Mouse (Mus musculus): ENCODE results near the gene Odf3l1.
"Not testable (repeated sequence)": the region's sequence is repeated elsewhere in the genome, so short reads cannot be mapped to it uniquely, and the experiment has no call there.

Odf3l1 gene

DNA sequence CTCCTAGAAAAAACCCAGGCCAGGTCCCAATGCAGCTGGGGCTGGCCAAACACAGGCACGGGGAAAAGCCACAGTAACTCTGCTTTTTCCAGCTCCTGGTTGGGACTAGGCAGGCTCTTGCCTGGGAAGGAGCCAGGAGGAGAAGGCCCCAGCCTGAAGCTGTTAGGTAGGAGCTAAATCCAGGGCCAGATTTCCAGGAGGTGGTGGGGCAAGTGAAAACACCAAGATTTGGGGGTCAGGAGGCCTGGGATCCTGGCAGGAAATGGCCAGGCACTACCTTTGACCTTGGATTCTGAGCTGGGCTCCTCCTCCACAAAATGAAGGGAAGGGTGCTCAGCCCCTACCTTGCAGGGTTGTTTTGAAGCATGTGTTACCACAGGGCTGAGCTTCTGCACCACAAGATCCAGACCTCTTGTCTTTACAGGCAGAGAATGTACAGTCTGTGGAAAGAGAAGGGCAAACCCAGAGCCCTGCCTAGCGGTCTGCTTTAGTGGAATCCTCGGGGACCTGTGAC lies at the start of gene Odf3l1:
TSS of gene Odf3l1 (minus strand) at position 464 of the 514 bp plus-strand sequence.
- no peak for DNase-seq (ENCODE audit: low spot score)

DNA sequence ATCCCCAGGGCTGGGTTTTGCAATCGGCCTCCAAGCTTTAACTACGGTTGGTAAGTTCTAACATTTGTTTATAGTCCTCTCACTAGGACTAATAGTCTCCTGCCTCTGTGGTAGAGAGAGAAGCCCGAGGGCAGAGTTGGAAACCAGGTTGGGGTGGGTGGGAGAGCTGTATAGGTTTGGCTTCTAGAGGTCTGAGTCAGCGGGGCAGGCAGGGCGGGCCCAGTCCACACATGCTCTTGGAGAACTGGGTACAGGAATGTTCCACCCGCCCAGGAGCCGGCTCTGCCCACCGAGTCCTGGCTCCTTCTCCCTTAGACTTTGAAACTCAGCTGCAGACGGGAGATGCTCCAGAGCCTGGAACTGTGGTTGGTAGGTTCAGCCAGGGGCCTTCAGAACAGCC lies 49.5 kb upstream of the Odf3l1 start:
- no peak for DNase-seq (ENCODE audit: low spot score)

DNA sequence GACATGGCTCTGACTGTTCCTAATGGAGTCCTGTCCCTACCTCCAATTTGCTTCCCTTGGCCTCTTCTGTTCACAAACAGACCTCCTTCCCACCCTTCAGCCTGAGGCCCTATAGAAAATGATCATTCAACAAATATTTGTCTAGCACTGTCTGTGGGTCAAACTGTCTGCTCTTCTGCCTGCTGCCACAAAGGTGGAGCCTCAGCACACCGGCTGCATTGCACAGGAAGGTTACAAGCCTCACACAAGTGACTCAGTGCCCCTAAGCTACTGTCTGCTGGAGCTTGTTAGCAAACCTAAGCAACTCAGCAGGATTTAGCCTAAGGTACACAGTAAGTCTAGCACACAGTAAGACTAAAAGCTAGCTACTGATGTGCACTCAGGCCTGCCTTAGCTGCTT lies 46.5 kb upstream of the Odf3l1 start:
- DNase-seq (ENCODE audit: low spot score) = no peak

GRCm38 (mm10) chr9:56909991-56910390 lies 45.5 kb upstream of the Odf3l1 start:
- not testable (repeated sequence) for DNase-seq (ENCODE audit: low spot score)

GRCm38 (mm10) chr9:56907549-56907948 lies 43.1 kb upstream of the Odf3l1 start:
- no peak for DNase-seq (ENCODE audit: low spot score)

DNA sequence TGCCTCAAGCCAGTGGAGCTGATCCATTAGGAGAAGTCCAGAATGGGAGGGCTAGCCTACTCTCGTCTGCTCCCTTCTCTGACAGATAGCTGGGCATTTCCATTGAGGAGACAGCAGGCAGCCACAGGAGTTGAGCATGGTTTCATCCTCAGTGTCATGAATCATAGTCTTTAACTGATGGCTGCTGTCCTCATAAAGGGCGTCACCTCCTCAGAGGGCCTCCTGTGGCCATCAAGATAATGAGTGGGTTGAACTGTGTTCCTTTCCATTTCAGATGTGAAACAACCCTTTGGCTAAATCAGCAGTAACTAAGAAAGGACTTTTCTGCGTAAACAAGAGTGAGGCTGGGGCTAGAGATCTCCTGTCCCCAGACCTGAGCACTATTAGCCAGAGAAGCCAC lies 39.2 kb upstream of the Odf3l1 start:
- no peak for DNase-seq (ENCODE audit: low spot score)

DNA sequence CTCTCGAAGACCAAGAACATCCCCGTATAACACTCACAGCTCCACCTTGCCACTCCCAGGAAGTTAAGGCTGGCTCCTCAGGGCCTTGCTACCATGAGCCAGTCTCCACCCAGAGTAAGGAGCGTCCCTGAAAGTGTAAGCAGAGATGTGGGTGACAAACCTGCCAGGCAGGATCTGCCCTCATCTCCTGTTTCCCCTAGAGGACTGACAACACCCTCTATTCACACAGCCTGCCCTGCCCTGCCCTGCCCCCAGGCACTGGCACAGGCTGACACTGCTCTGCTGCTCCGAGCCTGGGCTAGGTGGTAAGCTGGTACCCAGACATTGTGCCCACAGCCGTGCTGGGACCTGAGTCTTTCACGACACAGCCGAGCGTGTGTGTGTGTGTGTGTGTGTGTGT lies 36.7 kb upstream of the Odf3l1 start:
- no peak for DNase-seq (ENCODE audit: low spot score)

- DNase-seq (ENCODE audit: low spot score) = no peak
Observed at GRCm38 (mm10) chr9:56900571-56900970, 36.1 kb upstream of the Odf3l1 start.

DNA sequence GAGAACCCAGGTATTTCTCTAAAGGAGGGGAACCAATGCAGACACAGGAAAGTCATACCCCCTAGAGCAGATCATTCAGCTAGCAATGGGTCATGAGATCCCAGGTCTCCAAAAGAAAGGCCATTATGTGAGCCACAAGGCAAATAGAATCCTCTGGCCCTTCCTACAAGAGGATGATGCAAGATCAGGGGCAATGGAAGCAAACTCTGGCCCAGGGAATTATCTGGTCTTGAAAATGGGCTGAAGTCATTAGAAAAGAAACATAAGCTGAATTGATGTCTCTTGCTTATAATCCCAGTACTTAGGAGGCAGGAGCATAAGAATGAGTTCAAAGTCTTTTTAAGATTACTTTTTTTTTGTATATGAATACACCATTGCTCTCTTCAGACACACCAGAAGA lies 35.6 kb upstream of the Odf3l1 start:
- no peak for DNase-seq (ENCODE audit: low spot score)

DNA sequence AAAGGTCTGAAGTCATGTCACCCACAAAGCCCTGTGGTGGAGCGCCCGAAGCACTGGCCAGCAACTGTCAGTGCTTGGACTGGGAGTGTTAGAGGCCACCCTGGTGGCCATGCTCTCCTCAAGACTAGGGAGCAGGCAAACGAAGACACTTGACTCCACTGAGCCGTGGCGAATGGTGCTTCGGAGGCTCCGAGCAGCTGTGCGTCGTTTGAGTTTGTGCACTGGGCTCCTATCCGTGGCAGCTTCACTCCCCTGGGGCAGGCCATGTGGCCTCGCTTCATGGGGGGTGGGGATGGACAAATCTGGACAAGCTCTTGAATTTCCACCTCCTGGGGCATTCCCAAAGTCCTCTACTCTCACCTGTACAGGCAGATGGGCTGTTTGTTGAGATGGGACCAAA lies 34.9 kb upstream of the Odf3l1 start:
- no peak for DNase-seq (ENCODE audit: low spot score)

DNA sequence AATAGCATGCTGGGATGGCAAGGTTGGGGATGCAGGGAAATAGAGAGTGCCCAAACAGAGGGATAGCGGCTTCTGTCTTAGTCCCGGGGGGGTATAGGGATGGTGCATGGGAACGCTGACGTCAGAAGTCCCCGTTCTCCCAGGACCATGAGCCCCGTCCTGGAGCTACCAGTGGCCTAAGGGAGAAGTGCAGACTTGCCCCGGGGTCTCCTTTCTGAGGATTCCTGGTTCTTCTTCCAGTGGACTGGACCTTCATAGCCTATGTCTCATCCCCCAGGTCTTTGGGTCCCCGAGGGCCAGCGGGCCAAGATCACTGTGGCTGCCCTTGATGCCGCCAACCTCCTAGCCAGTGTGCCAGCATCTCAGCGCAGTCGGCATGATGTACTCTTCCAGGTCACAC lies 32.3 kb upstream of the Odf3l1 start:
- no peak for DNase-seq (ENCODE audit: low spot score)

DNA sequence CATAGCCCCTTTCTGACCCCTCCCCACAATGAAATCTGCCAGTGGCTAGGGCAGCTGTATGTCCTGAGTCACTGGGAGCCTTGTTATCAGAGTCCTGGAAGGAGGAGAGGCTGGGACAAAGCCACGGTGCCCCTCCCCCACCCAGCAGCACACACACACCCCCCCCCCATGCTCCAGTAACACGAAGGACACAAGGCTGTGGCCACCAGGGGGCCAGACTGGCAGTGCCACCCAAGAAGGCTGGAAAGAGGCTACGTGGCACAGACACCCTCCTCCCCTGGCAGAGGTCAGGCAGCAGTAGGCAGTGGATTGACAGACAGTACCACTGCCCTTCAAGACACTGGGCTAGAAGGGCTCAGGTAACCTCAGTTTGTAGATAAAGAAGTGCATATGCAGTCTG lies 29.5 kb upstream of the Odf3l1 start:
- DNase-seq (ENCODE audit: low spot score) = peak; percentile 76

DNA sequence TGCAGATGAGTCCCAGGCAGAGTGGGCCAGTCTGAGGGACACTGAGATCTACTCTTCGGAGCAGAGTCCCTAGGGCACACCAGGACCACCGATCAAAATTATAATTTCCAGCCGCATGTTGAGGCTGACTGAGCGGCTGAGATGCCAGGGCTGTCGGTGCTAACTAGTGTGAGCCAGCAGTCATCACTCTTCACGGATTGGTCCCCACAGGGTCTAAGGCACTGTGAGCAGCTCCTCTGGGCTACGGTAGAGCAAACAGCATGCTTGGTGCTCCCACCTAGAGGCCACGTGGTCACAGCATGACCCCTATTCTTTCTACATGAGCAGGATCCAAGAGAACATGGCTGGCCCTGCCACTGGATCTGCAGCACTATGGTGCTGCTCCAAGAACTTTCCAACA lies 28.8 kb upstream of the Odf3l1 start:
- peak; percentile 5 for DNase-seq (ENCODE audit: low spot score)

DNA sequence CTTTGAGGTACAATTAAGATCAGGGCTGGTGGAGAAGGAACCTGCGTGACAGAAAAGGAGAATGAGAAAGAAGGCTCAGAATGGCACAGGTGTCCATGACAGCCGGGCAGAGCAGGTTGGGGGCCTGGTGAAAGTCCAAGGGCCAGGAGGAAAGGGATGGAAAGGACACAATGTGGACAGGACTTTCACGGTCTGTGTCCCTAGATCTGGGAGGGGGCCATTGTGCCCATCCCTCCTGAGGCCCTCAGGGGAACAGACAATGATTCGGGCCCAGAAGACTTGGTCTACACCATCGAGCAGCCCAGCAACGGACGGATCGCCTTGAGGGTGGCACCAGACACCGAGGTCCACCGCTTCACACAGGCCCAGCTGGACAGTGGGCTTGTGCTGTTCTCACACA lies 27.6 kb upstream of the Odf3l1 start:
- no peak for DNase-seq (ENCODE audit: low spot score)

DNA sequence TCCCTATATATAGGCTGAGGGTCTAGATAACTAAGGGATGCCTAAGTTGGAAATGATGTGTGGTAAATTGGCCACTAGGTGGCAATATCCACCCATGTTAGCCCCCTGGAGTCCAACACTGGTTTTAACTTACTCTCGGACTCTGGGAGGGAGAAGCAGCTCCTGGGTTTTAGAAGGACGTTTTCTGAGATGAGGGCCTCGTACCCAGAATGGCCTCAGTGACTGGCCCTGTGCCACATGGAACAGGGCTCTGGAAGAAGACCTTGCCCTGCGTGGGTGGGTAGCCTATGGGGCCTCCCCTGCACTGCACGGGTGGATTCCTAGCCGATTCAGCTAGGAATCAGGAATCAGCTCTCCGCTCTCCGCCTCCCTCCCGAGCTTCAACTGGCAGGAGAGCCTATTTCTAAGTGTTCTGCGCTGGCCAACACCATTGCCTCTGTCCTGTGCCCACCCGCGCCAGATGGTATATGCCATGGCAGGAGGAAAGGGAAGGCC lies 27.1 kb upstream of the Odf3l1 start:
- DNase-seq (ENCODE audit: low spot score) = peak; percentile 95

DNA sequence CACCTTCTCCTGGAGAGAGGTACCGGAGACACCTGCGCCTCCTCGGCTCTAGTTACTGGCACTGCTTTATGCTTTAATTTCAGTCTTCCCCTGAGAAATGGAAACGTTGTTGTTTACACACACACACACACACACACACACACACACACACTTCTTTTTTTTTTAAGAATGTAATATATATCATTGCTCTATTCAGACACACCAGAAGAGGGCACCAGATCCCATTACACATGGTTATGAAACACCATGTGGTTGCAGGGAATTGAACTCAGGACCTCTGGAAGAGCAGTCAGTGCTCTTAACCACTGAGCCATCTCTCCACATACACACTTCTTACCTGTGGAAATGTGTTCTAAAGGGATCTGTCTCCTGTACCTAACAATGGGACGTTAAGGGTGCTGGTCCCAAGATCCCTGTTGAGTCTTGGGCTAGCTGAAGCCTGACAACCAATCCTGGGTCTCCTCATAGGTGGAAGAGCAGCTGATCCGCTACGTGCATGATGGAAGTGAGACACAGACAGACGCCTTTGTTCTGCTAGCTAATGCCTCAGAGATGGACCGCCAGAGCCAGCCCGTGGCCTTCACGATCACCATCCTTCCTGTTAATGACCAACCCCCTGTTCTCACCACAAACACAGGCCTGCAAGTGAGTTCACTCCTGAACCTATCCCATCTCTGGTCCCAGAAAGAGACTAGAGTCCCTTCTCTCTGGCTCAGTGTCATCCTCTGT lies 26.2 kb upstream of the Odf3l1 start:
- no peak for DNase-seq (ENCODE audit: low spot score)

DNA sequence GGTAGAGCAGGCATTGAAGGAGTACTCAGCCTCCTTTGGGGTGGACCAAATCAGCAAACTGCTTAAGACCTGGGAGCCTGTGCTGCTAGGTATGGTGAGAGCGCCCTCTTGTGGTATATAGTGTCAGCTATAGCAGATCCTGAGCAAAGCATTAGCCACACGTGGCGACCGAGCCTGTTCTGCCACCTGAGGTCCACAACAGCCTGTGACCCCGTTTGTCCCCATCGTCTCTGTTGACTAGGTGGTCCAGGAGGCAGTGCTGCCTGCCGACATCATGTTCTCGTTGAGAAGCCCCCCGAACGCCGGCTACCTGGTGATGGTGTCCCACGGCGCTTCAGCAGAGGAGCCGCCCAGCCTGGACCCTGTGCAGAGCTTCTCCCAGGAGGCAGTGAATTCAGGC lies 25.3 kb upstream of the Odf3l1 start:
- DNase-seq (ENCODE audit: low spot score) = peak; percentile 96

DNA sequence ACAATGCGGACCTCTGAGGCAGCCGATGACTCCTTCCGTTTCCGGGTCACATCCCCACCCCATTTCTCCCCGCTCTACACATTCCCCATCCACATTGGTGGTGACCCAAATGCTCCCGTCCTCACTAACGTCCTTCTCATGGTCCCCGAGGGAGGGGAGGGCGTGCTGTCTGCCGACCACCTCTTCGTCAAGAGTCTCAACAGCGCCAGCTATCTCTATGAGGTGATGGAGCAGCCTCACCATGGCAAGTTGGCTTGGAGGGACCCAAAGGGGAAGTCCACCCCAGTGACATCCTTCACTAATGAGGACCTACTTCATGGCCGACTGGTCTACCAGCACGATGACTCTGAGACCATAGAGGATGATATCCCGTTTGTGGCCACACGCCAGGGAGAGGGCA lies 23.1 kb upstream of the Odf3l1 start:
- DNase-seq (ENCODE audit: low spot score) = no peak

GRCm38 (mm10) chr9:56886601-56887000 lies 22.1 kb upstream of the Odf3l1 start:
- no peak for DNase-seq (ENCODE audit: low spot score)

DNA sequence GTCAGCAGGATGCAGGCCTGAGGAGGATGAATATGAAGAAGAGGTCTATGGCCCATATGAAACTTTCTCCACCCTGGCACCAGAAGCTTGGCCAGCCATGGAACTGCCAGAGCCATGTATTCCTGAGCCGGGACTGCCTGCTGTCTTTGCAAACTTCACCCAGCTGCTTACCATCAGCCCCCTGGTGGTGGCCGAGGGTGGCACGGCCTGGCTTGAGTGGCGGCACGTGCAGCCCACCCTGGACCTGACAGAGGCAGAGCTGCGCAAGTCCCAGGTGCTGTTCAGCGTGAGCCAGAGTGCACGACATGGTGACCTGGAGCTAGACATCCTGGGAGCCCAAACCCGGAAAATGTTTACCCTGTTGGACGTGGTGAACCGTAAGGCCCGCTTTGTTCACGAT lies 21.6 kb upstream of the Odf3l1 start:
- peak; percentile 63 for DNase-seq (ENCODE audit: low spot score)

GRCm38 (mm10) chr9:56884328-56884727 lies 19.8 kb upstream of the Odf3l1 start:
- DNase-seq (ENCODE audit: low spot score) = no peak

DNA sequence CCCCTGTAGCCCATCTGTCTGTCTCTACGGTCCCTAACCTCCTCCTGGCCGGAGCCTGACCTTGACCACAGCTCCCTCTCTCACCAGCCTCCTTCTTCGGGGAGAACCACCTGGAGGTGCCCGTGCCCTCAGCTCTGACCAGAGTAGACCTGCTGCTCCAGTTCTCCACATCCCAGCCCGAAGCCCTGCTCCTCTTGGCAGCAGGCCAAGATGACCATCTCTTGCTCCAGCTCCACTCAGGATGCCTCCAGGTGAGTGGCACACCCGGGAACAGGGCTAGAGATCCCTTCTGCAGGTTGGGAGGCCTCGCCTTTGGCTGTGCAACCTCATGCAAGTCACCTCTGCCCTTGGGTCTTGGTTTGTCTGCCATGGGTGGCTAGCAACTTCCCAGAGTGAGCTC lies 19.0 kb upstream of the Odf3l1 start:
- no peak for DNase-seq (ENCODE audit: low spot score)

GRCm38 (mm10) chr9:56882818-56883217 lies 18.3 kb upstream of the Odf3l1 start:
- no peak for DNase-seq (ENCODE audit: low spot score)

GRCm38 (mm10) chr9:56882283-56882682 lies 17.8 kb upstream of the Odf3l1 start:
- DNase-seq (ENCODE audit: low spot score) = no peak
